Mouse (Mus musculus) layer of hippocampus, postnatal 14 days (tissue): ENCODE measurements at regions not wholly inside any gene's neighbourhood (a gene's known extent, or its start where the extent isn't known, plus 50 kb on each side); places are given as distances from the start of the nearest gene placed in this dataset.

Source experiments
- DNase-seq, 2 experiments: peaks; one replicate each; pipeline ENCODE4 v3.0.0; 2021 to 2022; ENCODE audit warnings: low spot score in 2 of 2, mixed read lengths in 1 of 2

DNA sequence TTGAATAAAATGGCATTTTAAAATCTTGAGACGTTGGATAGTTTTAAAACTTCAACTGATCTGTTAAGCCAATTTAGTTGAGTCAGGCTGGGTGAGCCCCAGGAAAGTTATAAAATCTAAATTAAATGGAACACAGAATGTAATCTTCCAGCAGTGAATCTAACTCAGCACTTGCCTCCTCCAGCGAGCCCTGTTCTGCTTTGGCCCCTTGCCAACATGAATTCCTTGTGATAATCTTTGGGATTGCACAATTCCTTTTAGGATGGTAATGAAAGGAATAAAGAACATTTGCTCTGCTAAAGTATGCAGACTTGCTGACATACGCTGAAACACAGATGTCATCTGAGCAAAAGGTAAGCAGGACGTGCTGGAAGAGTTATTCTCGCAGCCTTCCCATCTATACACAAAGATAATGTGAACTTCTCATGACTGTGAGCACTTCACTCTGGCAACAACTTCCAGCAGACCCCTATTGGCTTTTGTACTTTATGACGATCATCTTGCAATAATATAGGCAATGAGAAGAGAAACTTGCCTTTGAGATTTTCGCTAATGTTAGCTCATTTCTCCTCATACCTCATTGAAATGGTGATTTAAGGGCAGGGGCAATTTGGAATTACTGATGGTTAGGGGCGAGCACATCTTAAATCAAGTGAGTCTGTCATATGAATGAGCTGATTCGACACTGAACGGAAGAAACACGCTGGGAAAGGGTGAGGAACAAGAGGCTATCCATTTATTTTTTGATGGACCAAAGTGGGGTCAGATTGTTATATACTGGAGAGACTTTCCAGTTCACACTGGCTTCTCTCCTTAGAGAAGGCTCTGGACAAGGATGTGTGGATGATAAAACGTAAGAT lies 216.3 kb upstream of the Pdzrn3 start:
- peak; percentile 4 to 54 for DNase-seq

DNA sequence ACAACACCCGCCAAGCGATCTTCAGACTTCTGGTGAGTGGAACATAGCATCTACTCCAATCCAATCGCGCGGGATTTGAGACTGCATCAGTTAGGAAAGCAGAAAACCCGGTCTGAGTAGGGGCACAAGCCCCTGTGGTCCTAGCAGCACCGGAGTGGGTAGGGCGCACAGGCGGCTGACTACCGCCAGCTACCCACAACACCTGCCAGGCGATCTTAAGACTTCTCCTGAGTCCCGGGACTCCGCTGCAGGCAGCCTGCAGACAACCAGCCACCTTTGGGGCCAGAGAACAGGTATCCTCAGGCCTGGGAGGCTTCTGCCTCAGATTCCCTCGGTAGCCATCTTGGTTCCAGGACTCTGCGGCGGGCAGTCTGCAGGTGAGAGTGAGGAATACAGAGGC lies 208.2 kb upstream of the Pdzrn3 start:
- DNase-seq = no peak

DNA sequence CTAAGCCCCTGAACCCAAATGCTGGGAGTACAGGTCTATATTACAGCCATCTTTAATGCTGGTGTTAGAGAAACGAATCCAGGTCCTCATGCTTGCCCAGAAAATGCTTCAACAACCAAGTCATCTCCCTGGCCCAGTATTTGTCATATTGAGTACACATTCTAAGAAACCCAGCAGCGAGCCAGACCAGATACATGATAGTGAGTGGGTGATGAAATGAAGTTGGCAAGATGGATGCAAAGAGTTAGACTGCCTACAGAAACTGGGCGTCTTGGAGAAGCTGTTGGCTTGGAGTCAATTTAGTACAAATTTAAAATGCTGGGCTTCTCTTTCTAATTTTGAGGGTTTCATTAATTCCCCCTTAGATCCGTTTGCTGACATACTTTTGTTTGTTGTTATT lies 203.1 kb upstream of the Pdzrn3 start:
- DNase-seq = no peak

DNA sequence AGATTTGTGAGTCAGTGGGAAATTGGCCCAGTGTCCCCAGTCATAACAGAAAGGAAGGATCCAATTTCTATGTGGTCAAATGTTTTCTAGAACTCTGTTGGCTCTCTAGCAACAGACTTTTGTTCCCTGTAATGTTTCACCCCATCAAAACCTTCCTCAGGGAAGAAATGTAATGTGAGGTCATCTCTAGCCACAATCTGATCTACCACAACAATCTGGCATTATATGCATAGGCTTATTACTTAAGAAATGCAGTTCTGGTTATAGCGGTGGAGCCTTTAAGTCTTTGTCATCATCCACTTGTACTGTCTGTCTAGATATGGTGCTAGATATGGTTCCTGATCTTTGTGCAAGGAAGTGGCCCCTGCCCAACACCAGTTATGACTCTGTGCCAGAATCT lies 178.4 kb upstream of the Pdzrn3 start:
- no peak for DNase-seq

DNA sequence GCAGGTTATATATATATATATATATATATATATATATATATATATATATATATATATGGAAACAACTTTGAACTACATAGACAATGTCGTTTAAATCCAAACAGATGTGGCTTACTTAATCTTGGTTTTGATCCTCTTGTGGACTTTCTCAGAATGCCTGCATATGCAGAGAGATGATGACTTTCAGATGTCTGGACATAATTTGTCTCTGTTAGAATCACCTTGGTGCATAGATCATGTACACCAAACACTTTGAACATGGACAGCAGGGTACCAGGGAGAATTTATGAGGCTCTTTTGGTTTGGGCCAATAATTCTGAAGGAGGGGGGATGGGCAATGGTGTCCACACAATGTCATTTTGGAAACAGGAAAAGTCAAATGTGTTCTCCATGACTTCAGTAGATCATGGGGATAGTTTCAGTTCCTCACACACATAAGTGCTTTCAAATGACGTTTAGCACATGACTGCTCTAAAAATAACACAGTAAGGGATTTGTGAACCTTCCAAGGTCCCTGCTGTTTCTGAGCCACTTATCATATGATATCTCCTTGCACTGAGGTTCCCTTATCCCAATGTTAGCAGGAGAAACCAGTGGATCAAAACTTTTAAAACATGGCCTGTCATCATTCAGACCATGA lies 177.4 kb upstream of the Pdzrn3 start:
- no peak for DNase-seq

DNA sequence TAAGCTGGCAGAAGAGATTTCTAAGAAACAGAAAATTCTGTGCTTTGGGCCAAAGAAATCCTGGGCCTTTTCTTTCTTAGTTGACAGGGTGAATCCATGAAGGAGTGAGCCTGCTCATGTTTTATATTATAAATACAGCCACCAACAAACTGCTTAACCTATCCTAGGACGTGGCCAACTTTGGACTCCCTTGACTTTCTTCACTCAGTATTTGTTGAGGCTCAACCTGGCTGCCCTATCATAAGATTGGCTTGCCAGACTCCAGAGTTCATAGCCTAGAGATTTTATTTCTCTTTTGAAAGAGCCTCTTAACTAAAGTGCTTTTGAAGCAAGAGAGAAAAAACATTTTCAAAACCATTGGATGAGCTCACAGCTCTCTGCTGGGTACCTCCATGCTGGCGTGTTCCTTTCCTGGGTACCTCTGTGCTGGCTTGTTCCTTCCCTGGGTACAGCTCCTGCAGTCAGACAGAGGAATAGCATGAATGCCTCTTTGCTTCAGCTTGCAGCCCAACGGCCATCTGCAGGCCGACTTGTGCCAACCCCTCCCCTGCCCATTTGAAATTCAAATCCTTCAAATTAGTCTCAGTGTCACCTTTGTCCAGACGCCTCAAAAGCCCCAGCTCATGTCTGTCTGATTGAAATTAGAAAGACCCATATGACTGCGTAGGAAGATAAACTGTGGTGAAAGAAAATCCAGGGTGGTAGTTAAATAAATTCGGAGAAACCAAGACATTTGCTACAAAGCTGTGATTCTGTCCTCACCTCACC lies 173.0 kb upstream of the Pdzrn3 start:
- DNase-seq = peak; percentile 58 to 76

DNA sequence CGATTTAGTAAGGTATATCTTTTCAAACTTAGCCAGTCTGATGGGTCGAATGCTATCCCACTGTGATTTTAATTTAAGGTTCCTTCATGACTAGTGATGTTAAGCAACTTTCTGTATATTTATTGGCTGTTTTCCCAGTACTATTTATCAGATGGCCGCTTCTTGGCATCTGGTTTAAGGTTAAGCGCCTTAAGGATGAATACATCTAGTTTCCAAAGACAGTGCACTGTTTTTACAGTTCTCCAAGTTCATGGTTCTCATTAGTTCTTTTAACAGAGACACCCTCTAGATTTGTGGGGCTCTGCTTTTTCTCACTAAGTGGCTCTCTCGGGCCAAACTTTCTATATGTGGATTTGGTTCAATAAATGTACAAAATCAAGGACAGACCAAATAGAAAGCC lies 159.9 kb upstream of the Pdzrn3 start:
- DNase-seq = no peak

DNA sequence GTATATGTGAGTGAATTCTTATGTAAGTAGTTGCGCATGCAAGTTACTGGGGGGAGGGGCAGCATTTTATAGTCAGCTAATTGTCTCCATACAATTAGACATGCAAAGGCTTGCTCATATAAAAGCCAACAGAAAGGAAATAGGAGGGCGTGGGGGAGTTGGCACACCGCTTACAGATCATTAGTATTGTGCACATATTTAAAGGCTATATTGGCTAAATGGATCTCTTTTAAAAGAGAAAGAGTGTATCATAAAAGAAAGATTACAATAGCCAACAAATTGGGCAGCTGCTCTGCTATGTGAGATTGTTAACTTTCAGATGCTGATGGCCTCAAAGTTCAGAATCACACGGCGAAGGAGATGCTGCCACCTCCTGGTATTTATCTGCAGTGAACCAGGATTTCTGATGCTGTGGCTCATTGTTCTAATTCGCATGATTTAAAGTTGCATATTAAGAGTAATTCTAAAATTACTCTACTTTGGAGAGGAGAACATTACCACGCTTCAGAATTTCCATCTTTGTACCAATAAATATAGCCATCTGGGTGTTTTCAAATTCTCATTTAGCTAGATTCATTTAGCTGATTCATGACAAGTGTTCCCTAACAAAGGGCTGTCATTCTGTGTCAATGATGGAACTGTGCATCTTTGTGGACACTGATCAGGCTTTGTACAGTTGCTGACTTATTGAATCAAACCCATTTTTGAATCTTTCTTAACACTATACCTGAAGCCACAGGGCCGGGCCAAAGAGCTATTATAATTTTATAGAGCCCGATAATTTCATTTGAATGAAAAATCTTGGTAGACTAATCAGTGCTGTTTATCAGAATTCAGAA lies 156.7 kb upstream of the Pdzrn3 start:
- peak in 1 of 2 experiments; percentile 80 for DNase-seq

DNA sequence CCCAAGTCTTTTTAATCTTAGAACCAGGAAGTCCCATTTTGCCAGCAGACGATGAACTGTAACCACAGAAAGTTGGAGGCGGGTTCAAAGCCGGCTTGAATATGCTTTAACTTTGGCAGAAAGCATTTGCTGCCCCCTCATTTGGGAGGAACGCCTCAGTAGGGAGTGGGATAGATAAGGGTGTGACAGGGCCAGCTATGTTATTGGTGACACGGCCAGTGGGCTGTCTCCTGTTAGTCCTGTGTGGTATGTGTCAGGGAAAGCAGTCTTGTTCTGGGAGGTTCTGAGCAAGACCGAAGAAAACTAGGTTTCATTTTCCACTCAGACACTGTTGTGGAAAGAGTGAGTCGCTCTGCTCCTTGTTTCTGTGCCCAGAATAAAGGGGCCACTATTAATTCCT lies 154.7 kb upstream of the Pdzrn3 start:
- no peak for DNase-seq

DNA sequence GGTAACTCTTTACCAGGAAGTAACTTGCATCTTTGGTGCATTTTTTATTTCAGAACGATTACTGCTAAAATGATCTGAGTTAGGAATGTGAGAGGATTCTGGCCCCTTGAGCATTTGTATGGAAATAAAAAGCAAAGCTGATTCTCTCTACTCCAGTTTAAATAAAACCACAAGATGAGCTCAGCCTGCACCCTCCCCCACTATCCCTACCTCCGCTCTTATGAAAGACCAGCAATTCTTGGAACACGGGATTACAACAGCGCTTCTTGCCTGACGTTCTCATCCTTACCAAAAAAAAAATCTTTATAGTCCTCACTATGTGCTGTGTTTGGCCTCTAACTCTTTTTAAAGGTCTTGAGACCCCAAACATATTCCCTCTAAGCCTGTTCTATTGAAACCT lies 154.2 kb upstream of the Pdzrn3 start:
- no peak for DNase-seq

DNA sequence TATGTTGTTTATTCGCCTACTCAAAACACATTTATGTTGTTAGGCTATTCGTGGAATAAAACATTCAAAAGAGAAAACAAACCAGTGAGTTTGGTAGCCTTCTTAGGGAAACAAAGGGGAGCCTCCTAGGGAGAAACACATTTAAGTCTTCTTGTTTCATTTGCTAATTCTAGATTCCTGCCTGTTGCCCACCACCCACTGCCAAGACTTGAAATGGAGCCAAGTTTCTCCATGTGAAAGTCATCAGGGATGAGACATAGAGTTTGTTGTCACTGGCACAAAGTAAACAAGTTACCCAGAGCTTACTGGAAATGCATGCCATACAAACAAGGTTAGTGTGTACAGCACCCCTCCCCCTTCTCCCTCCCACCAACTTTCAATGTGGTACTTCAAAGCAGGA lies 147.4 kb upstream of the Pdzrn3 start:
- DNase-seq = no peak

DNA sequence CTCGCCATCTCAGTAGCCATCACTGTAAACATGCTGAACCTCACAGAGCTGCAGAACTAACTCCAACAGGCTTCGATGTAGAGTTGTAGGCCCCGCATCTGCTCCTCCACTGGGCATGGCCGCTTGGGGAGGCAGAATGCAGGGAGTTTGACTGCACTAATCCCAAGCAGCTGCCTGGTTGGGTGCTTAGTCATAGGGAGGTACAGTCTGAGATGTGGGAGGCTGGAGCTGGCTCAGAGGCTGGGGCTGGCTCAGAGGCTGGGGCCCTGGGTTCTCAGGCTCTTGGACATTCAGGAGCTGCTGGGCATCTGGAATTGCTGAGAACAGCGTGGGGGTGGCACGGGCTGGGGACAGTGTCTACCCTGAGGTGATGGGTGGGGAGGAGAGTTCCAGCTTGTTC lies 143.6 kb upstream of the Pdzrn3 start:
- no peak for DNase-seq

DNA sequence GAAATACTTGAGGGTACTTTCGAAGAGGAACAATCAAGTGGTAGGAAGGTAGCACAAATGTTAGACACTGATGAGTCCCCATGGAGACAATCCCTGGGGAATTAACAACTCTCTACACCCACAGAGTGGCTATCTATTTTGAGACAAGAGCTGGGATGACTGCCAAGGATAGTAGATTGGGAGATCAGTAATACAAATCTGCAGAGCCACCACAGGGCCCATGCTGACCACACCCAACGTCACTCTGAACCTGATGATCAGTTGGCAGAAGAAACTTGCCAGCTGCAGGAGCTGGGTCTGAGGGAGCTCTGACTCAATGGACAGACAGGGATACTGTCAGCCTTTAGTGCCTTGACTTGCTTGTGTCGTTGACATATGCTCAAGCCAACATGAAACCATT lies 143.1 kb upstream of the Pdzrn3 start:
- peak in 1 of 2 experiments; percentile 28 for DNase-seq

DNA sequence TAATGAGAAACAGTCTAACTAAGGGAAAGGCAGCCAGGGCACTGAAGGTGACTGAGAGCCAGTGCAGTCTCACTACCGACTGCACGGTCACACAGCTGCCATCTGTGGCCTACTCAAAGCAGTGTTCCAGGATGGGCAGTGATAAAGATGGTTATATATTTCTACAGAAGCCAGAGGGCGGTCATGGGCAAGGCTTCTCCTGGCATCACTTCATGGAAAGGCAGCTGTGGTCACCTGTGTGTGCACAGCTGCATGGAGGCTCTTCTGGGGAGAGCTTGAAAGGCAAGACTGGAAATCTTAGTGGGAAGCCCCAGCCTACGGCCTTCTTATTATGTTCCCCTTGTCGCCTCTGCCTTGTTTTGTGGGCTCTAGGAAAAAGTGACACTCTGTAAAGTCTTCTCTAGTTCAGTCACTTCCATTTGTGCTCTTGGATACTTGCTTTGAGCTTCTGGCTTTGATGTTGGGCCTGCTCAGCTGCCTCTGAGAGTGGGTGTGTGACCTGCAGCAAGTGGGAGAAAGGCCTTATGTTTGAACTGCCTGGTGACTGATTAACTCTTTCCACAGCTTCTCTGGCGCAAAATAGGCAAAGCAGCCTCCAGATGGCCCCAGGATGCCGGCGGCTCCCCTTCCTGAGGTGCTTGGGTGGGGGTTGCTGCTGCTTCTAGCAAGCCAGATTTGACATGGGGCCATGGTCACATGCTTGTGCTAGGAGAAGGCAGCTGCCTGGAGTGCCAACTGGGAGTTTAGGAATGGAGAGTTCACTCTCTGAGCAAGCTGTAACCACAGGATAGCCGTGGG lies 141.4 kb upstream of the Pdzrn3 start:
- DNase-seq = no peak

DNA sequence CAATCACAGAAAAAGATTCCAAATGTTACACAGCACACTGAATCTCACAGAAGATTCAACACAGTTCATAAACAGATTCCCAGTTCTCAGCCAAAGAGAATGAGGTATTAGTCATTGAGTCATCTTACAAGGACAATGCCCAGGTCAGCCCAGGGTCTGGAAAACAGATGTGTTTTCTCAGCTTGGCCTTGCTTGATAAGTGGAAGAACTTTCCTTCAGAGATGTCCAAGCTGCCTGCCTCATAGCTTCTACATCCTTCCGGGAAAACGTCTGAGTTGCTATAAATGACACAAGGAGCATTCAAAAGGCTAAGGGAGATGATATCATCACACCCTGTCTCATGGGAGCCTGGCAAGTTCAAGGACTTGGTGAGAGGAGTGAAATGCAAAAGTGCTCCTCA lies 139.9 kb upstream of the Pdzrn3 start:
- no peak for DNase-seq

DNA sequence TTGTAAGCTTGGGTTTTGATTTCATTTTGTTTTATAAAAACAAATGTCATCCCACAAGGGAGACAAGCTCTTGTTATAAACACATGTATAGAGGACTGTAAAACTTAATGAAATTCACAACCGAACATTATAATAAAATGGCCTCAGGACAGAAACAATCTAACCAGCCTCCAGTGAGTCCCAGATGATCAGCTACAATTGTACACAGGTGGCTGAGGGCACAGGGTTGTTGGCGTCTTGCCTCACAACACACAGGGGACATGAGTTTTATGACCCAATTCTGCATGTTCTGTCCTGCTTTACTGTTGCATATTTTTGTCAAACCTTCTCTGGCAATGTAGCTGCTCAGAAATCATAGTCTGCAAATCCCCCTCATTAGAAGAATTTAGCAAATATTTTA lies 136.0 kb upstream of the Pdzrn3 start:
- no peak for DNase-seq

DNA sequence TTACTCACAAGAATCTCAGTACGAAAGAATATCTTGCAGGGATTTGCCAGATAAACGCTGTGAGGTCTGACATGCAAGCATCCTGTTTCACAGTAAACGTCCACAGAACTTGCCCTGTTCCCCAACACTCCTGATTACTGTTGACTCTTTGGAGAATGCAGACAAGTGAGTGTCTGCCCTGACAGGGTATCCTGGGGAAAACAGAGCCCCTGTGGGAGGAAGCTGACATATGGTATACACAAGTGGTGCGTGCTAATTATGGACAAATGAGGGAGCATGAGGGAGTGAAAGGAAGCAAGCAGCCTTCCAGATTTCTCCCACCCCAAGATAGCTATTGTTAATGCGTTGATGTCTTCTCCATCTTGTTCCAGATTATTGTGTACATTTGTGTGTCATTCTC lies 124.5 kb upstream of the Pdzrn3 start:
- DNase-seq = peak in 1 of 2 experiments; percentile 37

DNA sequence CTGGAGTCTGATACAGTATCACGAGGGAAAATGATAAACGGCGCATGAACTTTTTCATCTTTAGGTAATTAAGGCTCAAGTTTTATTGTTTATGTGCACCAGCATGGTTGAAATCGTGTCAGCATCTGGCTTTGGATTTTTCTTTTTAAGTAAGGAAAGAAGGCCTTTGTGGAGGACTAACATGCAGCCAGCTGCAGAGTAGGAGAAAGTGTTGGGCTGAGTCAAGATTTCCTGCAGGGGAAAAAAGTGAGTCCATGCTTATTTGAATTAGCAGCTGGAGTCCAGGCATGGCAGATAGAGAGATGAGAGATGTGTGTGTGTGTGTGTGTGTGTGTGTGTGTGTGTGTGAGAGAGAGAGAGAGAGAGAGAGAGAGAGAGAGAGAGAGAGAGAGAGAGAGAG lies 124.0 kb upstream of the Pdzrn3 start:
- no peak for DNase-seq

DNA sequence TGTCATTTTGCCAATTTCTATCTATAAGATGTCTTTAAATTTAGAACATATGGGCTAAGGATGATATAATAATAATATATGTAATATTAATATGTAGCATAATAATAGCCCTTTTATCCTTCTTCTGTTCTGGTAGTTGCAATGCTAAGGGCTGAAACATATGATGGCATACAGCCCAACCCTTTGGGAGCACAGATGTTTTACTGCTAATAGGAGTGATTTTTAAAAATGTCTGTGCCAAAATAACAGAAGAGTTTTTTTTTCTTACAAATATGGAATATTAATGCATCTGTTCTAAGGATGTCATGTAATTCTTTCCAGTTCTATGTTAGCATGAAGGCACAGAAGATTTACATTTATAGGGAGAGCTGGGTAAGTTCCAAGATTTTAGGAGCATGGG lies 122.5 kb upstream of the Pdzrn3 start:
- DNase-seq = no peak

DNA sequence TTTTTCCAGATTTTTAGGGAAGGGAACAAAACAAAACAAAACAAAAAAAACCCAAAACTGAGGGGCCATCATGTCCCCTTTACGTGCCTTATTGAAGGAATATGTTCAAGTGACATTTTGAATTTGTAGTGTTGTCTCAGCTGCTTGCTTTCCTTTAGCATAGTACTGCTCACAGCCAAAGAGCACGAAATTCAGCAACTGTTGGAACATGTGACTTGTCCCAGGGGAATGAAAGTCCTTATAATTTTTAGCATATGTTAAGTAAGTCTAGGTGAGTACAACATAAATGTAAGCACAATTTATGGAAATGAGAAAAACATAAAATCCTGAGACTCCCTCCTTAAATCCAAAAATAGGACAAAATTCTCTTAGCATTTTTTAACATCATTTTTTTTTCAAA lies 110.8 kb upstream of the Pdzrn3 start:
- no peak for DNase-seq
